Mouse (Mus musculus) kidney, adult 2 months (tissue): ENCODE results near the gene Klk15.

Source experiments
- CTCF ChIP-seq: fragments of 200-500 bp; conservative IDR thresholded peaks from 2 replicates; pipeline ENCODE4 v1.5.1; 2011; ENCODE audit warnings: low read depth, mild to moderate bottlenecking, control low read depth, low read length, moderate library complexity, mixed read lengths; ENCODE audit not compliant: insufficient read depth, insufficient read length
- POLR2A ChIP-seq: fragments of 200-500 bp; IDR thresholded peaks from one replicate; pipeline ENCODE4 v1.6.1; 2011; ENCODE audit warnings: low read depth, low read length, control low read depth

- TF ChIP-seq POLR2A, result no peak
- no peak for TF ChIP-seq CTCF
Observed at GRCm38 (mm10) chr7:43914821-43915220, 18.7 kb upstream of the Klk15 start.
